Mouse (Mus musculus): ENCODE results near the gene Pop7. TPM values are rescaled to one million over a fixed set of nuclear protein-coding genes. Genes with fewer than 3 reads are reported as not detected.

The Pop7 gene
- polyA plus RNA-seq, 1 experiment from 2014 or later, result 80.1 TPM

DNA sequence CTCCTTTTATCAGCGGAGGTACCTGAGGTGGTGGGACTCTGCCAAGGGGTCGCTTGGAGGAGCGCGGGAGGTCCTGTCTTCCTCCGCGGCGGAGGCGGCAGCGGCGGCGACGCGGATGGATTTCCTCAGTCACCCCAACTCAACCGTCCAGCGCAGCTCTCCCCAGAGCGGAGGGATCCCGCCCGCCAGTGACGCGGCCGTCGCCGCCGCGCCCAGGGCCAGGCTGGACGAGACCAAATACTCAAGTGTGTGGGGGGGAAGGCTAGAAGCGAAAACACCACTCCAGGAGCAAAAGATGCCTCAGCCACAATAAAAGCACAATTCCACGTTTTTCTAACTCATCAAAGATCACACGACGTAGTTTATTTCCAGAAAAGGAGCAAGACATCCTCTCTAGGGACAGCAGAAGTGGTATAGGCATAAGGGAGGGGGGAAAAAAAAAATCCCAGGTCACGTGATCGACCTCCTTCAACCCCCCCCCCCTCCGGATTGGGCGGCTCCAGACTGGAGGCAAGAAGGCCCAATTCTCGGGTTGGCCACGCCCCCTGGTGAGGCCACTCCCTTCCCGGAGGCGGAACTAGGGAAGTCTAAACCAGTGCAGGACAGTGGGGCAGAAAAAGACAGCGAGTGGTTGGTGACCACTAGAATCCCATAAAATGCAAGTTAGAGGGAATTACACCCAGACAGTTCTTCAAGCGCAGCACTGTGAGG lies 31.0 kb upstream of the Pop7 start, which contains the start of the genes Epo and Gnb2:
Epo (minus strand) TSS at position 126 of the 711 bp plus-strand sequence.
Gnb2 (minus strand) TSS at position 394 of the 711 bp plus-strand sequence.
- H3K27ac ChIP-seq (replicated peaks), result peak within 1 kb of the TSS; percentile 97
- peak; percentile 62 for ATAC-seq (ENCODE audit: low read depth)
- H3K27me3 ChIP-seq, result no peaks in the 10 kb centered on the region
- peaks cover 20% of the 10 kb centered on the region for H3K36me3 ChIP-seq
- H3K4me3 ChIP-seq, result peak within 1 kb of the TSS; percentile 89
- peaks cover 22% of the 10 kb centered on the region for H3K4me1 ChIP-seq (replicated peaks)
- no peaks in the 10 kb centered on the region for H3K9me3 ChIP-seq
- H3K4me2 ChIP-seq, result peak within 1 kb of the TSS; percentile 96
- H3K9ac ChIP-seq, result peak within 1 kb of the TSS; percentile 96
- under 1% methylated on average over 40 of the region's 40 CpGs for WGBS

- 0% methylated on average over 10 of the region's 12 CpGs for WGBS
- Histone ChIP-seq H3K9me3 (no peaks in the 10 kb centered on the region), H3K4me2 (peak overlapping the region; percentile 96), H3K4me3 (peak overlapping the region; percentile 89), H3K27me3 (no peaks in the 10 kb centered on the region), H3K9ac (peak overlapping the region; percentile 96), H3K27ac (replicated peaks) (peak overlapping the region; percentile 97), H3K4me1 (replicated peaks) (peaks cover 27% of the 10 kb centered on the region), H3K36me3 (peaks cover 25% of the 10 kb centered on the region)
- ATAC-seq (ENCODE audit: low read depth), result no peak
These were observed 30.4 kb upstream of the Pop7 start for GRCm38 (mm10) chr5:137532808-137533116.

- H3K9ac ChIP-seq, result peak overlapping the region; percentile 96
- H3K4me3 ChIP-seq, result peak overlapping the region; percentile 89
- peaks cover 30% of the 10 kb centered on the region for H3K36me3 ChIP-seq
- peak overlapping the region; percentile 97 for H3K27ac ChIP-seq (replicated peaks)
- H3K4me1 ChIP-seq (replicated peaks), result peaks cover 32% of the 10 kb centered on the region
- H3K4me2 ChIP-seq, result peak overlapping the region; percentile 96
- no peaks in the 10 kb centered on the region for H3K9me3 ChIP-seq
- ATAC-seq (ENCODE audit: low read depth), result peak; percentile 3; the same call in 1 of the 2 replicates
- 0% methylated on average over 19 of the region's 19 CpGs for WGBS
- no peaks in the 10 kb centered on the region for H3K27me3 ChIP-seq
These were observed 30.0 kb upstream of the Pop7 start for GRCm38 (mm10) chr5:137532131-137532807.

GRCm38 (mm10) chr5:137531414-137532130 lies 29.3 kb upstream of the Pop7 start:
- H3K27ac ChIP-seq (replicated peaks), result peak overlapping the region; percentile 97
- peaks cover 37% of the 10 kb centered on the region for H3K36me3 ChIP-seq
- 1% methylated on average over 51 of the region's 51 CpGs for WGBS
- peak overlapping the region; percentile 96 for H3K4me2 ChIP-seq
- H3K27me3 ChIP-seq, result no peaks in the 10 kb centered on the region
- peak overlapping the region; percentile 89 for H3K4me3 ChIP-seq
- ATAC-seq (ENCODE audit: low read depth), result peak; percentile 12
- peaks cover 34% of the 10 kb centered on the region for H3K4me1 ChIP-seq (replicated peaks)
- H3K9ac ChIP-seq, result peak overlapping the region; percentile 96
- no peaks in the 10 kb centered on the region for H3K9me3 ChIP-seq

DNA sequence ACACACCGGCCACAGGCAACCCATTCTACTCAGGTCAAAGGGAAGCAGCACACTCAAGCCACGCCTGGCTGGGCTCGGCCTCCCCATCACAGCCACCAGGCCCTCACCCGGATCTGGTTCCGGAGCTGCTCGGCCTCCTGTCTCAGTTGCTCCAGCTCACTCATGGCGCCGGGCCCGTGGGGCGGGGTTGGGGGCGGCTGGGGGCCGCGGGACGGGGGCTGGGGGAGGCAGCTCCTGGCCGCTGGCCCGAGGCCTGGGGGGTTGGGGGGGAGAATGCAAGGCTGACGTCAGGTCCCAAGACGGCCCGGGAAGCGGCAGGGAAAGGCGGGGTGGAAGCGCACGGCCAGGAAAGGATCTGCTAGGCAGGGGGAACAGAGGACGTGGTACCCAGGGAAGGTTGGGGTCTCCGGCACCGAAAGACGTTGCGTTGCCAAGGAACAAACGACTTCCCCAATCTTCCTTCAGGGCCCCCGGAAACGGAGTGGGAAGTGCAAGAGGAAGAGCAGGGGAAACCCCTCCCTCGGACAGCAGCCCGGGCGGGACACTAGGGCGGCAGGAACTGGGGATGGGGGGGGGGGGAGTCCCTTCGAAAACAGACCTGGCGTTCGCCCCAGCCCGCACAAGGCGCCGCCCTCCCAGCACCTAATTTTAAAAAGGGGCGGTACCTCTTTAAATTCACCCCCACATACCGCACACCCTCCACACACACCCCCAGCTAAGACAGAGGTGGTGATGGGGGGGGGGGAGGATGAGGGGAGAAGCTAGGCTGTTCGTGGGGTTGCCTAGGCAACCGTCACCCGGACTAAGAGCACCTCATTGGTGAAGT lies 28.5 kb upstream of the Pop7 start:
- H3K9ac ChIP-seq, result peak overlapping the region; percentile 96
- peaks cover 41% of the 10 kb centered on the region for H3K4me1 ChIP-seq (replicated peaks)
- ATAC-seq (ENCODE audit: low read depth), result peak; percentile 65
- peak overlapping the region; percentile 96 for H3K4me2 ChIP-seq
- peak overlapping the region; percentile 97 for H3K27ac ChIP-seq (replicated peaks)
- H3K36me3 ChIP-seq, result peaks cover 44% of the 10 kb centered on the region
- no peaks in the 10 kb centered on the region for H3K27me3 ChIP-seq
- peak overlapping the region; percentile 89 for H3K4me3 ChIP-seq
- WGBS, result under 1% methylated on average over 44 of the region's 46 CpGs
- H3K9me3 ChIP-seq, result no peaks in the 10 kb centered on the region

GRCm38 (mm10) chr5:137530075-137530474 lies 27.8 kb upstream of the Pop7 start:
- WGBS, result 73% methylated on average over 8 of the region's 8 CpGs
- Histone ChIP-seq H3K27ac (replicated peaks) (peak overlapping the region; percentile 97), H3K27me3 (no peaks in the 10 kb centered on the region), H3K4me2 (peak overlapping the region; percentile 96), H3K36me3 (peaks cover 52% of the 10 kb centered on the region), H3K9me3 (no peaks in the 10 kb centered on the region), H3K9ac (peak overlapping the region; percentile 96), H3K4me3 (peak overlapping the region; percentile 89), H3K4me1 (replicated peaks) (peaks cover 47% of the 10 kb centered on the region)
- no peak for ATAC-seq (ENCODE audit: low read depth)

GRCm38 (mm10) chr5:137529221-137529995 lies 27.1 kb upstream of the Pop7 start:
- Histone ChIP-seq H3K9ac (peak overlapping the region; percentile 96), H3K36me3 (peaks cover 58% of the 10 kb centered on the region), H3K4me1 (replicated peaks) (peaks cover 47% of the 10 kb centered on the region), H3K4me2 (peak overlapping the region; percentile 96), H3K9me3 (no peaks in the 10 kb centered on the region), H3K27ac (replicated peaks) (peak overlapping the region; percentile 97), H3K4me3 (peak overlapping the region; percentile 89), H3K27me3 (no peaks in the 10 kb centered on the region)
- 72% methylated on average over 15 of the region's 15 CpGs for WGBS
- no peak for ATAC-seq (ENCODE audit: low read depth)

DNA sequence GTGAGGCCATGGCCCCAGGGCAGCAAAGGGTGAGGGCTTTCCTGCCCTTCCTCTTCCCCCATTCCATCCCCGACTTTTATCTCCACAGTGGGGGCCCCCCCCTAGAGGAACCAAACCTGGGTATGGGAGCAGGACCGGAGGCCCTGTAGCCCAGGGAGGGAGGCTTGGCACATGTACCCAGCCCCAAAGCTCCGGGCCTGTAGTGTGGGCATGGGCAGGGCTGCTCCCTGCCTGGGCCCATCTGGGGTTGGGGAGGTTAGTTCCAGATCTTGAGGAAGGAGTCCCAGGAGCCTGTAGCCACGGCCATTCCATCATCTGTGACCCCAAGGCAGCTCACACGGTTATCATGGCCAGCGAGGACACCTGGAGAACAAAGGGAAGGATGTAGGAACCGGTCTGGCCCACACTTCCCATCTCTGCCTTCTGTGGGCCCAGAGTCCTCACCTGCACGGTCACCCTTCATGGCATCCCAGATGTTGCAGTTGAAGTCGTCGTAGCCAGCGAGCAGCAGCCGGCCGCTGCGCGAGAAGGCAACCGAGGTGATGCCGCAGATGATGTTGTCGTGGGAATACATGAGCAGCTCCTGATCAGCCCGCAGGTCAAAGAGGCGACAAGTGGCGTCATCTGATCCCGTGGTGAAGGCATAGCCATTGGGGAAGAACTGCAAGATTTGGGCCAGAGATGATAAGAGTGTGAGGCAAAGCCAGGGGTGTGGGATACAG lies 26.1 kb upstream of the Pop7 start:
- Histone ChIP-seq H3K4me2 (no peak overlapping the region), H3K9ac (no peak overlapping the region), H3K9me3 (no peaks in the 10 kb centered on the region), H3K4me1 (replicated peaks) (peaks cover 47% of the 10 kb centered on the region), H3K36me3 (peaks cover 68% of the 10 kb centered on the region), H3K27ac (replicated peaks) (0 out of 2 replicates have a peak overlapping the region, but pooled peaks have one; percentile 18), H3K4me3 (0 out of 2 replicates have a peak overlapping the region, but pooled peaks have one; percentile 89), H3K27me3 (no peaks in the 10 kb centered on the region)
- ATAC-seq (ENCODE audit: low read depth), result no peak
- 85% methylated on average over 22 of the region's 22 CpGs for WGBS

DNA sequence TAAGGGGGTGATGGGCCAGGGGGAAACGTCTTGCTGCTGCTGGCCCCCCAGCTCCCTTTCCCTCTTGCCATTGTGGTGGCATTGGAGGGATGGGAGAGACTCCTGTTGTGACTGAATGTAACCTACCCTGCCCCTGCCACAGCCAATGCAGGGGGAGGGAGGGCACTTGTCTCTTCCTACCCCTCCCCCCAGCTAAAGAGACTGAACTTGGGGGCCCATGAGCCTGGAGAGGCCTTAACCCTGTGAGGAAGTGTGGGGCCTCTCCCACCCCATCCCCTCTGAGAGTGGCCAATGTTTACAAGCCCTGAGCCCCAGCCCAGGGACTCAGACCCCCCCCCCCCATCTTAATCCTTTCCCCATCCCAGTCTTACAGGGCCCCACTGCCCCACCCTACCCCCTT lies 25.1 kb upstream of the Pop7 start:
- peaks cover 47% of the 10 kb centered on the region for H3K4me1 ChIP-seq (replicated peaks)
- H3K27me3 ChIP-seq, result no peaks in the 10 kb centered on the region
- peak overlapping the region; percentile 3; the same call in 1 of the 2 replicates for H3K9ac ChIP-seq
- no peaks in the 10 kb centered on the region for H3K9me3 ChIP-seq
- H3K4me2 ChIP-seq, result no peak overlapping the region
- peak overlapping the region; percentile 28; the same call in 1 of the 2 replicates for H3K27ac ChIP-seq (replicated peaks)
- 23% methylated on average over 1 of the region's 1 CpGs for WGBS
- no peak for ATAC-seq (ENCODE audit: low read depth)
- no peak overlapping the region for H3K4me3 ChIP-seq
- H3K36me3 ChIP-seq, result peaks cover 78% of the 10 kb centered on the region

- no peaks in the 10 kb centered on the region for H3K9me3 ChIP-seq
- peaks cover 89% of the 10 kb centered on the region for H3K36me3 ChIP-seq
- peaks cover 47% of the 10 kb centered on the region for H3K4me1 ChIP-seq (replicated peaks)
- H3K27me3 ChIP-seq, result no peaks in the 10 kb centered on the region
- H3K27ac ChIP-seq (replicated peaks), result peak overlapping the region; percentile 68
- ATAC-seq (ENCODE audit: low read depth), result no peak
- H3K9ac ChIP-seq, result peak overlapping the region; percentile 38; the same call in 1 of the 2 replicates
- 33% methylated on average over 16 of the region's 16 CpGs for WGBS
- no peak overlapping the region for H3K4me2 ChIP-seq
- H3K4me3 ChIP-seq, result no peak overlapping the region
These were observed 24.0 kb upstream of the Pop7 start for GRCm38 (mm10) chr5:137526192-137526936.
